Mouse (Mus musculus) megakaryocyte, embryonic 14.5 days (primary cell): ENCODE results near the gene Kank4. TPM values are rescaled to one million over a fixed set of nuclear protein-coding genes. Genes with fewer than 3 reads are reported as not detected.

Source experiments
- H3K27me3 ChIP-seq: replicated peaks from 2 replicates; pipeline ENCODE3; 2012; ENCODE audit warnings: inconsistent platforms
- H3K36me3 ChIP-seq: replicated peaks from 2 replicates; pipeline ENCODE3; 2012; ENCODE audit warnings: low read length, inconsistent platforms, mixed read lengths
- H3K4me1 ChIP-seq: 2 replicates; pipeline ENCODE4 v1.6.1; 2012; ENCODE audit warnings: inconsistent platforms
- H3K4me3 ChIP-seq: replicated peaks from 2 replicates; pipeline ENCODE3; 2012; ENCODE audit warnings: moderate library complexity, mild to moderate bottlenecking, inconsistent platforms
- H3K9me3 ChIP-seq: 2 replicates; pipeline ENCODE4 v1.6.1; 2012; ENCODE audit warnings: inconsistent platforms
- FLI1 ChIP-seq: IDR thresholded peaks from 2 replicates; pipeline ENCODE4 v1.6.1; 2012; ENCODE audit warnings: low read length, inconsistent platforms, mixed read lengths
- GATA1 ChIP-seq: IDR thresholded peaks from 3 replicates; pipeline ENCODE4 v1.6.1; 2012; ENCODE audit warnings: mixed read lengths, low read length, inconsistent platforms, borderline replicate concordance
- polyA plus RNA-seq: library from polyadenylated mRNA; stranded (reverse); fragments of >175 nt; gene quantifications from 2 replicates; pipeline ENCODE4 v1.2.3, GENCODE M21; 2012; ENCODE audit warnings: low replicate concordance; ENCODE audit not compliant: insufficient read depth

Gene Kank4
- polyA plus RNA-seq, 1 experiment: not detected

- Histone ChIP-seq H3K9me3 (peaks cover 13% of the 10 kb centered on the region), H3K4me1 (no peaks in the 10 kb centered on the region), H3K4me3 (no peak overlapping the region), H3K36me3 (no peaks in the 10 kb centered on the region), H3K27me3 (no peaks in the 10 kb centered on the region)
- TF ChIP-seq GATA1 (no peak), FLI1 (no peak)
Measured at GRCm38 (mm10) chr4:98758012-98758821, 59.1 kb downstream of the Kank4 start.

- TF ChIP-seq FLI1 (no peak), GATA1 (no peak)
- Histone ChIP-seq H3K27me3 (no peaks in the 10 kb centered on the region), H3K4me1 (no peaks in the 10 kb centered on the region), H3K9me3 (peaks cover 15% of the 10 kb centered on the region), H3K36me3 (no peaks in the 10 kb centered on the region), H3K4me3 (no peak overlapping the region)
Measured at GRCm38 (mm10) chr4:98756141-98756540, 61.2 kb downstream of the Kank4 start.

- no peaks in the 10 kb centered on the region for H3K4me1 ChIP-seq
- H3K4me3 ChIP-seq: no peak overlapping the region
- H3K27me3 ChIP-seq: no peaks in the 10 kb centered on the region
- peaks cover 15% of the 10 kb centered on the region for H3K9me3 ChIP-seq
- H3K36me3 ChIP-seq: no peaks in the 10 kb centered on the region
- TF ChIP-seq FLI1 (no peak), GATA1 (no peak)
Measured at GRCm38 (mm10) chr4:98754456-98754855, 62.9 kb downstream of the Kank4 start.

GRCm38 (mm10) chr4:98743906-98744210 lies 73.5 kb downstream of the Kank4 start:
- H3K4me1 ChIP-seq: no peaks in the 10 kb centered on the region
- no peaks in the 10 kb centered on the region for H3K36me3 ChIP-seq
- no peaks in the 10 kb centered on the region for H3K27me3 ChIP-seq
- TF ChIP-seq FLI1: no peak
- no peak for TF ChIP-seq GATA1
- H3K9me3 ChIP-seq: peaks cover 19% of the 10 kb centered on the region
- H3K4me3 ChIP-seq: no peak overlapping the region

GRCm38 (mm10) chr4:98743209-98743905 lies 74.0 kb downstream of the Kank4 start:
- Histone ChIP-seq H3K36me3 (no peaks in the 10 kb centered on the region), H3K4me1 (no peaks in the 10 kb centered on the region), H3K27me3 (no peaks in the 10 kb centered on the region), H3K9me3 (peaks cover 19% of the 10 kb centered on the region), H3K4me3 (no peak overlapping the region)
- TF ChIP-seq FLI1 (no peak), GATA1 (no peak)

GRCm38 (mm10) chr4:98739753-98740152 lies 77.6 kb downstream of the Kank4 start:
- H3K4me1 ChIP-seq: no peaks in the 10 kb centered on the region
- H3K36me3 ChIP-seq: no peaks in the 10 kb centered on the region
- no peak for TF ChIP-seq GATA1
- TF ChIP-seq FLI1: no peak
- no peak overlapping the region for H3K4me3 ChIP-seq
- H3K9me3 ChIP-seq: 0 out of 2 replicates have a peak, but pooled peaks cover 4% of the 10 kb centered on the region
- no peaks in the 10 kb centered on the region for H3K27me3 ChIP-seq

- H3K4me3 ChIP-seq: no peak overlapping the region
- peaks cover 21% of the 10 kb centered on the region for H3K9me3 ChIP-seq
- no peaks in the 10 kb centered on the region for H3K27me3 ChIP-seq
- no peaks in the 10 kb centered on the region for H3K4me1 ChIP-seq
- no peaks in the 10 kb centered on the region for H3K36me3 ChIP-seq
- TF ChIP-seq GATA1 (no peak), FLI1 (no peak)
Measured at GRCm38 (mm10) chr4:98733660-98734059, 83.7 kb downstream of the Kank4 start.

GRCm38 (mm10) chr4:98728716-98729115 lies 88.6 kb downstream of the Kank4 start:
- peaks cover 2% of the 10 kb centered on the region; the same call in 1 of the 2 replicates for H3K4me1 ChIP-seq
- peaks cover 21% of the 10 kb centered on the region for H3K9me3 ChIP-seq
- H3K27me3 ChIP-seq: peaks cover 19% of the 10 kb centered on the region
- H3K36me3 ChIP-seq: no peaks in the 10 kb centered on the region
- TF ChIP-seq FLI1 (no peak), GATA1 (no peak)
- H3K4me3 ChIP-seq: no peak overlapping the region

- Histone ChIP-seq H3K4me1 (peaks cover 2% of the 10 kb centered on the region; the same call in 1 of the 2 replicates), H3K4me3 (no peak overlapping the region), H3K27me3 (peaks cover 19% of the 10 kb centered on the region), H3K36me3 (no peaks in the 10 kb centered on the region), H3K9me3 (peaks cover 14% of the 10 kb centered on the region)
- TF ChIP-seq GATA1: no peak
Measured at GRCm38 (mm10) chr4:98727959-98728347, 89.4 kb downstream of the Kank4 start.

GRCm38 (mm10) chr4:98727295-98727958 lies 89.9 kb downstream of the Kank4 start:
- peaks cover 19% of the 10 kb centered on the region for H3K27me3 ChIP-seq

More at GRCm38 (mm10) chr4:98727295-98727958, 89.9 kb downstream of the Kank4 start:
- TF ChIP-seq GATA1 (no peak), FLI1 (no peak)
- Histone ChIP-seq H3K4me1 (peaks cover 2% of the 10 kb centered on the region; the same call in 1 of the 2 replicates), H3K36me3 (no peaks in the 10 kb centered on the region), H3K4me3 (no peak overlapping the region), H3K9me3 (peaks cover 12% of the 10 kb centered on the region)
